Mouse (Mus musculus) spleen, postnatal 0 days (tissue): ENCODE data around the gene F2. TPM values are rescaled to one million over a fixed set of nuclear protein-coding genes. Genes with fewer than 3 reads are reported as not detected.

Source experiments
- polyA plus RNA-seq: library from polyadenylated mRNA; unstranded; fragments of >200 nt; fragmentation: Nextera tagmentation; extraction: Ambion mirVana; gene quantifications from 2 replicates; pipeline ENCODE4 v1.2.1, GENCODE M21; 2015

The F2 gene
- 0.47 and 0.77 TPM in 2 replicates for polyA plus RNA-seq

GRCm38 (mm10) chr2:91636229-91636628, at the start of gene F2:
TSS of gene F2 (minus strand) at chr2:91636414.

GRCm38 (mm10) chr2:91649553-91650359, 13.5 kb upstream of the F2 start, which contains the start of the genes Zfp408 and Arhgap1:
TSS of gene Zfp408 (minus strand) at chr2:91649791.
TSS of gene Arhgap1 (plus strand) at chr2:91649860.

Other genes with a start within 250 kb of the F2 start
- gene 1110051M20Rik, start 191.7 kb downstream of the F2 start, polyA plus RNA-seq: 9.1 and 13.6 TPM in 2 replicates
- gene Lrp4, start 178.9 kb downstream of the F2 start, polyA plus RNA-seq: 1.6 and 2.1 TPM in 2 replicates
- gene Ckap5, start 109.7 kb downstream of the F2 start, polyA plus RNA-seq: 46.3 and 47.0 TPM in 2 replicates
- gene Zfp408, start 13.4 kb upstream of the F2 start, polyA plus RNA-seq: 4.7 TPM in 2 replicates
- 40.4 and 48.6 TPM in 2 replicates for gene Arhgap1, start 13.4 kb upstream of the F2 start, polyA plus RNA-seq
- gene Atg13, start 74.2 kb upstream of the F2 start, polyA plus RNA-seq: 10.0 and 12.2 TPM in 2 replicates
- 6.7 and 9.3 TPM in 2 replicates for gene Harbi1, start 74.4 kb upstream of the F2 start, polyA plus RNA-seq
- 5.9 and 6.6 TPM in 2 replicates for gene Ambra1, start 93.7 kb upstream of the F2 start, polyA plus RNA-seq